Mouse (Mus musculus) fibroblast of lung, adult 2 months (primary cell): ENCODE measurements at regions not wholly inside any gene's neighbourhood (a gene's known extent, or its start where the extent isn't known, plus 50 kb on each side); places are given as distances from the start of the nearest gene placed in this dataset.

Source experiments
- DNase-seq: peaks from one replicate; pipeline ENCODE4 v3.0.0-alpha.2; 2011; ENCODE audit warnings: low read depth

GRCm38 (mm10) chr3:154388656-154389055 lies 58.2 kb upstream of the Lhx8 start:
- no peak for DNase-seq

GRCm38 (mm10) chr3:154387271-154387670 lies 56.8 kb upstream of the Lhx8 start:
- DNase-seq, result no peak

GRCm38 (mm10) chr3:154385831-154386312 lies 55.4 kb upstream of the Lhx8 start:
- no peak for DNase-seq

- no peak for DNase-seq
Observed at GRCm38 (mm10) chr3:154382811-154383210, 52.4 kb upstream of the Lhx8 start.

- no peak for DNase-seq
Observed at GRCm38 (mm10) chr3:154381561-154381960, 51.1 kb upstream of the Lhx8 start.
